Mouse (Mus musculus): ENCODE results near the gene Tgfbr3.

- TF ChIP-seq CTCF (IDR thresholded peaks at IDR 0.05; ENCODE audit: extremely low read depth, insufficient read length, insufficient replicate concordance, low read depth, low read length) (no peak), POLR2A (IDR thresholded peaks at IDR 0.05; ENCODE audit: low read depth, low read length) (no peak)
These were observed 122.1 kb downstream of the Tgfbr3 start for GRCm38 (mm10) chr5:107167373-107167772.

All from small intestine, adult 2 months (tissue).